Mouse (Mus musculus) lung, embryonic 15.5 days (tissue): Measurements from ENCODE around the gene Ptpn11. TPM values are rescaled to one million over a fixed set of nuclear protein-coding genes. Genes with fewer than 3 reads are reported as not detected.

ENCODE experiments used
- ATAC-seq: fragments of 200-750 bp; cut with Nextera tagmentation; 2 replicates; pipeline ENCODE4 v1.8.0; 2017; ENCODE audit warnings: moderate number of reproducible peaks, borderline replicate concordance; ENCODE audit not compliant: low FRiP score, low TSS enrichment; ENCODE audit errors: extremely low read depth
- H3K27ac ChIP-seq: fragments of 300-500 bp; sonication (generic); 2 replicates; pipeline ENCODE4 v1.5.1; 2015; ENCODE audit warnings: moderate library complexity, mild to moderate bottlenecking, inconsistent platforms
- H3K27me3 ChIP-seq: fragments of 300-500 bp; sonication (generic); 2 replicates; pipeline ENCODE4 v1.6.1; 2015; ENCODE audit warnings: inconsistent platforms
- H3K36me3 ChIP-seq: fragments of 300-500 bp; sonication (generic); 2 replicates; pipeline ENCODE4 v1.6.1; 2015; ENCODE audit warnings: inconsistent platforms
- H3K4me1 ChIP-seq: fragments of 300-500 bp; sonication (generic); 2 replicates; pipeline ENCODE4 v1.6.1; 2015; ENCODE audit warnings: inconsistent platforms
- H3K4me2 ChIP-seq: fragments of 300-500 bp; sonication (generic); 2 replicates; pipeline ENCODE4 v1.6.1; 2015; ENCODE audit warnings: inconsistent platforms, mild to moderate bottlenecking, moderate library complexity
- H3K4me3 ChIP-seq: fragments of 300-500 bp; sonication (generic); 2 replicates; pipeline ENCODE4 v1.5.1; 2015; ENCODE audit warnings: mild to moderate bottlenecking, inconsistent platforms
- H3K9ac ChIP-seq: fragments of 300-500 bp; sonication (generic); 2 replicates; pipeline ENCODE4 v1.6.1; 2015; ENCODE audit warnings: inconsistent platforms
- H3K9me3 ChIP-seq: fragments of 300-500 bp; sonication (generic); 2 replicates; pipeline ENCODE4 v1.6.1; 2016; ENCODE audit warnings: inconsistent platforms
- WGBS: fragments of 180-500 bp; shearing (Covaris S2); methylation state at CpG from one replicate; pipeline ENCODE4 v1.1.7; 2015; 5-methylcytosine and 5-hydroxymethylcytosine counted together
- polyA plus RNA-seq: library from polyadenylated mRNA; unstranded; fragments of >200 nt; fragmentation: Nextera tagmentation; extraction: Ambion mirVana; gene quantifications from 2 replicates; pipeline ENCODE4 v1.2.1, GENCODE M21; 2015

Gene Ptpn11
- polyA plus RNA-seq, 1 experiment from 2014 or later, result 20.8 TPM

DNA sequence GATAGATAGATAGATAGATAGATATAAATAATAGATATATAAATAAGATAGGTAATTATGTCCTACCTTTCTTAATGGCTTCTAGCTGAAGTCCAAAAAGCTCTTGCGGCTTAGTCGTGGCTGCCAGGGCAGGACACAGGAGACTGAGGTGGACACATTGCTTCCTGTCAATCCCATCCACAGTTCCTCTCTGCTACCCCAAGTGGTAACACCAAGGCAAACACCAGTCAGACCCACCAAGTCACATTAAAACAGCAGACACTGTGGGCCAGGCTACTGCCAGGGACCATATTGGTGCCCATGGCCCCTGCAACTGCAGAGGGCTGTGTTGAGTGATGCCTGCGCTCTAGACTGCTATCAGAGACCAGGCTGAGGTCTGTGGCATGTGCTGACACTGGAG lies 69.2 kb downstream of the Ptpn11 start:
- 89% methylated on average over 3 of the region's 3 CpGs for WGBS
- H3K9ac ChIP-seq, result no peak overlapping the region
- no peak for ATAC-seq

DNA sequence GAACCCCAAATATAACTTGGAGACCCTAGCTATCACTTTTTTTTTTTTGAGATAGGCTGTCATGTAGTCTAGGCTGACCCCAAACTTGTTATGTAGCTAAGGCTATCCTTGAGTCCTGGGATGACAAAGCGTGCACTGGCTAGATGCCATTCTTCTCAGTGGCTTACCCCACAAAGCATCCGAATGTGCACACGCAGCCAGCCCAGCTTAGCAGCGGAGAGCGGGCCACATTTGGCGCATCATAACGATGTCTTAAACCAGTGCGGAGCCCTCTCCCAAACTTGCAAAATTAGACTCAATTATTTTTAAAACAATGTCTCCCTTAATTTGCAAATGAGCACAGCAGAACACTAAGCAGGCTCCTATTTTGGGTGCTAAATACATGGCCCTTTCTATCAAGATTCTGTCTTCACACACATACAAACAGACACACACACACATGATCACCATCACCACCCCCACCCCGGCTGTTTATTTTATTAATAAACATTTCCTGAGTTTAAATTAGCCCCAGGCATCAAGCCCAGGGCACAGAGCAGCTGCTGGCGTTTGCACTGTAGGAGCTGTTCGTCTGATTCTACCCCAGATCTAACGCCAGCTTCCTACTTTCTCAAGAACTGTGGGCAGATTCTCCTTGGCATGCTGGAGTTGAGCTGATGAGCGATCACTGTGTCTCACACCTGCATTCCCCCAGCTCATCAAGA lies 71.7 kb downstream of the Ptpn11 start:
- Histone ChIP-seq H3K4me1 (no peaks in the 10 kb centered on the region), H3K9me3 (no peaks in the 10 kb centered on the region), H3K4me3 (no peak overlapping the region), H3K36me3 (no peaks in the 10 kb centered on the region), H3K4me2 (no peak overlapping the region), H3K9ac (no peak overlapping the region), H3K27ac (no peak overlapping the region), H3K27me3 (no peaks in the 10 kb centered on the region)
- ATAC-seq, result no peak
- WGBS, result 65% methylated on average over 13 of the region's 13 CpGs

More for the DNA sequence above, 69.2 kb downstream of the Ptpn11 start:
- Histone ChIP-seq H3K4me1 (no peaks in the 10 kb centered on the region), H3K27me3 (no peaks in the 10 kb centered on the region), H3K27ac (no peak overlapping the region), H3K36me3 (no peaks in the 10 kb centered on the region), H3K9me3 (no peaks in the 10 kb centered on the region), H3K4me3 (no peak overlapping the region), H3K4me2 (no peak overlapping the region)

DNA sequence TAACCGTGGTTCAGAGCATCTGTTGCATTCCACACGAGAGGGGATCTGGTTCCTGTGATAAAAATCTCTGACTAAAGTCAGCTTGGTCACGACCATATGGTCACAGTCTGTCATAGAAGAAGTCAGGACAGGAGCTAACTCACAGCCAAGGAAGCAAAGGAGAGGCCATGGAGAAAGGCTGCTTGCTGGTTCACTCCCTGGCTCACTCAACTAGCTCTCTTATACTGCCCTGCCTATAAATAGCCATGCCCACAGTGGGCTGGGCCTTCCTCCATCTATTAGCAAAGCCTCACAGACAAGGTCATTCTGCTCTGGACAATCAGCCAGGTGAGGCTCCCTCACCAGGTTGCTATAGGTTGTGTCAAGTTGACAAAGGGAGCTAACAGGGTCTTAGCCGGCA lies 72.9 kb downstream of the Ptpn11 start:
- H3K9me3 ChIP-seq, result no peaks in the 10 kb centered on the region
- ATAC-seq, result no peak
- H3K4me1 ChIP-seq, result no peaks in the 10 kb centered on the region
- no peak overlapping the region for H3K27ac ChIP-seq
- no peak overlapping the region for H3K4me2 ChIP-seq
- H3K4me3 ChIP-seq, result no peak overlapping the region
- H3K9ac ChIP-seq, result no peak overlapping the region
- no peaks in the 10 kb centered on the region for H3K36me3 ChIP-seq
- no peaks in the 10 kb centered on the region for H3K27me3 ChIP-seq
- 30% methylated on average over 4 of the region's 4 CpGs for WGBS

DNA sequence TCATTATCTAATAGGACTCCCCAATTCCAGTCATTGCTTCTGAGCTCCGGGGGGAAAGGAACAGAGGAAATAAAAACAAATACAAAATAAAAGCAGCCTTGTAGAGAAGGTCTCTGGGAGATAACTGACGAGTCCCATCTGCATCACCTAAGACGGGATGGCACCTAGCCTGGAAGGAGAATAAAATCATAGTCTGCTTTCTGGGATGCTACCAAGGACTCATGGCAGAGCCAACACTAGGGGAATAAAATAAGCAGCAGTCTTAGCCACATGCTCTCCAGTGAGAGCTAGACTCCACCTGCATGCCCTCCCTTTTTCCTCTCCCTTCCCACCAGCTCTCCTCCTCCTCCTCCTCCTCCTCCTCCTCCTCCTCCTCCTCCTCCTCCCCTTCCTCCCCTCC lies 74.3 kb downstream of the Ptpn11 start:
- 28% methylated on average over 3 of the region's 3 CpGs for WGBS
- H3K27ac ChIP-seq, result no peak overlapping the region
- no peaks in the 10 kb centered on the region for H3K9me3 ChIP-seq
- H3K27me3 ChIP-seq, result no peaks in the 10 kb centered on the region
- no peak overlapping the region for H3K9ac ChIP-seq
- H3K4me2 ChIP-seq, result no peak overlapping the region
- no peaks in the 10 kb centered on the region for H3K4me1 ChIP-seq
- ATAC-seq, result no peak
- H3K4me3 ChIP-seq, result no peak overlapping the region
- no peaks in the 10 kb centered on the region for H3K36me3 ChIP-seq

DNA sequence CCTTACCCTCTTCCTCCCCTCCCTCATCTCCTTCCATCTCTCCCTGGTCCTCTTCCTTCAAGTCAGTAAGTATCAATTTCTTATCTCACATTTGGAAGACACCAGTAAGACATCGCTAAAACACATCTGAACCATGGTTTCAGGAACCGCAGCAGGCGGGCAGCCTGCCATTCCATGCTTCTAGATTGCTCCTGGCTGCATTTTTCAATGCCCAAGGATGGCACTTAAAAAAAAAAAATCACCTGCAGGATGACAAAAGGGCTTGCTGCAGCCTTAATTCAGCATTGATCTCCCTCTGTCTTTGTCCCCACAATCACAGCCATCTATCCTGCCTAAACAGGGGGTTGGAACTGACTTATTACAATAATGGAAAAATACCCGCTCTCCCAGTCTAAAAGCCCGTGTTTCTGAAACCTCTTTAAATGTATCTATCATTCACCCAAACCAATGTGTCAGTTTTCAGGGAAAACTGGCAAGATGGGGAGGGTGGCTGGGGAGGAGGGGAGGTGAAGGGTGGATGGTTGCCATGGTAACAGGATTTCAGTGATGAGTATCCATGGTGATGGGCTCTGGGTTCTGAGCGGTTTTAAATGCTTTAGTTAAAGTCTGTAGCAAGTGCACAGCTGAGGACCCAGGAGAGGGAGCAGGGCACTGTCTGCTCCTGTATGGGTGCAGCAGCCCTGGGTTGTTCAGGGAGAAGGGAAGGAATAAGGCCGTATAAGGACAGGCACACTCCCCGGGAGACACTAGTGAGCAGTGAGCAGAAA lies 75.6 kb downstream of the Ptpn11 start:
- 65% methylated on average over 8 of the region's 8 CpGs for WGBS
- Histone ChIP-seq H3K36me3 (no peaks in the 10 kb centered on the region), H3K4me2 (no peak overlapping the region), H3K27ac (no peak overlapping the region), H3K9ac (no peak overlapping the region), H3K9me3 (no peaks in the 10 kb centered on the region), H3K27me3 (no peaks in the 10 kb centered on the region), H3K4me3 (no peak overlapping the region), H3K4me1 (no peaks in the 10 kb centered on the region)
- no peak for ATAC-seq

DNA sequence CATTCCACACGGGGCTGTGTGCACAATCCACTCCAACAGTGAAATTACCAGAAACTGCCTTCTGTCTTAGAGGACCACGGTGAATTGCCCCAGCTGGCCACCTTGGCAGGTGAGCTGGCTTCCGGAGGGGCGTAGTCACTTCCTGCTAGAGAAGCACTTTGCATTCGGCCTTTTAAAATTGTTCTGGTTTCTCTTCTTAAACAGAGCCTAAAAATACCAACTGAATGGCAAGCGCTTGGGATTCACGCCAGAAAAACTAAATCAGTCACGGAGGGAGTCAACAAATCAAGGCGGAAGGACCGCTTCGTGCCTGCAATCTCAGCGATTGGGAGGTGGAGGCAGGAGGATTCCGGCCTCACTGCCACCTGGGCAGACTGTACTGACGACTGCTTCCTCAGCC lies 77.0 kb downstream of the Ptpn11 start:
- H3K9ac ChIP-seq, result no peak overlapping the region
- no peaks in the 10 kb centered on the region for H3K27me3 ChIP-seq
- 60% methylated on average over 14 of the region's 14 CpGs for WGBS
- H3K36me3 ChIP-seq, result no peaks in the 10 kb centered on the region
- ATAC-seq, result no peak
- no peak overlapping the region for H3K27ac ChIP-seq
- H3K4me2 ChIP-seq, result no peak overlapping the region
- H3K4me1 ChIP-seq, result no peaks in the 10 kb centered on the region
- H3K4me3 ChIP-seq, result no peak overlapping the region
- no peaks in the 10 kb centered on the region for H3K9me3 ChIP-seq

DNA sequence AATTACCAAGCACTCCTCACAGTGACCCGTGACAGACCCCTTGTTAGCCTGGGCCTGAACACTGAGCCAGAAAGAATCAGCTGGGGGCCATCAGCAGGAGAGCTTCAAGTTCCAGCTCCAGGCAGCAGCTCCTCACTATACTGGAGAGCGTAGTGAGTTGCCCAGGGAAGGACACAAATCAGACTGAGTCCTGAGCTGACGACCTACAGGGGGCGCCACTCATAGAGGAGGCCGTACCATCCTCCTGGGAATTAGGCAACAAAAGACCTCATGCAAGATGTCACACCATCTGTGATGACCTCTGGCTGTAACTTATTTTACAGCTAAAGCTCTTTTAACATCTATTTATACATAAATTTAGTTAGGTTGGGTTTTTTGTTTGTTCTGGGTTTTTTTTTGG lies 78.8 kb downstream of the Ptpn11 start:
- Histone ChIP-seq H3K4me2 (no peak overlapping the region), H3K27me3 (no peaks in the 10 kb centered on the region), H3K4me3 (no peak overlapping the region), H3K9me3 (no peaks in the 10 kb centered on the region), H3K36me3 (no peaks in the 10 kb centered on the region), H3K4me1 (no peaks in the 10 kb centered on the region), H3K9ac (no peak overlapping the region), H3K27ac (no peak overlapping the region)
- ATAC-seq, result no peak
- 63% methylated on average over 5 of the region's 5 CpGs for WGBS

DNA sequence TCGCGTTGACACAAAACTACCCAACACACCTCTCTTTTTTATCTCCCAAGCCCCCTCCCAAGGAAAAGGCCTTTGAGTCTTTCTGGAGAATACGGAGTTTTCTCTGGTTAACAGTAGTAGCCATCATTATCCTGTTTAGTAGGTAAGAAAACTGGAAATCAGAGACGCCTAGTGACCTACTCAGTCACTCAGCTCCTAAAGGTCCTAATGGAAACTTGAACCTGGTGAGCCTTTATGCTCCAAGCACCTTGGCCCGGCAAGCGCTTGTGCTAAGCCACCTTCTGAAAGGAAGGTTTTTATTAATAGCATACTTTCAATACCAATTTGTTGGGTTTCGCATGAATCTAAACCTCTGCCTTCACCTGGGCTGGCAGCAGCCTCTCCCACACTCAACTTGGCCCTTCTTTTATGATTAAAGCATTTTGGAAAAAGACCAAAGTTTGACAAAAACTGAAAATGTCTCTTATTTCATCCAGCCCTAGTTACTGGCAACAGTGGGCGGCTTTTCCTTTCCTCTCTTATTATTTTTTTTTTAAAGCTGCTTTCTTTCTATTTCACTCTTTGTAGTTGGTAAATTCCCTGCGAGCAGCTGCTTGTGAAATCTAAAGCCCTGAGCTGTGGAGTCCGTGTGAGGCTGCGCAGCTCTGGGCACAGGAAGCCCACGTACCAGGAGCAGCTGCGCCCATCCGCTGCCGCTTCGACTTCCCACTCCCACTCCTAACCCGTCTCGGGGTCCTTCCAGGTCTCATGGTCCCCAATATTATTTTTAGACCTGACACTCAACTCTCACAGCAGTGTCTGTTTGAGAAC lies 79.9 kb downstream of the Ptpn11 start:
- H3K4me1 ChIP-seq, result no peaks in the 10 kb centered on the region
- no peaks in the 10 kb centered on the region for H3K36me3 ChIP-seq
- H3K9ac ChIP-seq, result no peak overlapping the region
- no peaks in the 10 kb centered on the region for H3K27me3 ChIP-seq
- WGBS, result 85% methylated on average over 18 of the region's 18 CpGs
- no peak overlapping the region for H3K4me3 ChIP-seq
- H3K9me3 ChIP-seq, result no peaks in the 10 kb centered on the region
- no peak overlapping the region for H3K4me2 ChIP-seq
- no peak overlapping the region for H3K27ac ChIP-seq
- ATAC-seq, result no peak

DNA sequence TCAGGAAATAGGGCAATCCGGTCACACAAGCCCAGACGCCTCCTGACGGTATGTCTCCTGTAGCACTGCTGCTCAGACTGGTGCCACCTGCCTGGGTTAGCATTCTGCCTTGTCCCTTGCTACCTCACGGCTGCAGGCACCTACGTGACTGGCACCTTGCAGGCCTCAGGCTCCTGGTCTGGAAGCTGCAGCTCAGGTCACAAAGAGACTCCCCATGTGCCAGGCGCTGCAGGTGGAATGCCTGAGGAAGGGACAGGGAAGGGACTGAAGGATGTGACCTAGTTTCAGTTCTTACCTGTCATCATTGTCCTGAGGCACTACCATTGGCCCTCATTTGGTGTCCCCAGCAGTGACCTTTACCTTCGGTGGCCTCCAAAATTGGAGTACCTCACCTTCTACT lies 82.0 kb downstream of the Ptpn11 start:
- no peak overlapping the region for H3K9ac ChIP-seq
- H3K4me2 ChIP-seq, result no peak overlapping the region
- no peak for ATAC-seq
- WGBS, result 63% methylated on average over 7 of the region's 7 CpGs
- H3K9me3 ChIP-seq, result no peaks in the 10 kb centered on the region
- no peaks in the 10 kb centered on the region for H3K36me3 ChIP-seq
- no peaks in the 10 kb centered on the region for H3K27me3 ChIP-seq
- no peaks in the 10 kb centered on the region for H3K4me1 ChIP-seq
- no peak overlapping the region for H3K4me3 ChIP-seq
- H3K27ac ChIP-seq, result no peak overlapping the region

DNA sequence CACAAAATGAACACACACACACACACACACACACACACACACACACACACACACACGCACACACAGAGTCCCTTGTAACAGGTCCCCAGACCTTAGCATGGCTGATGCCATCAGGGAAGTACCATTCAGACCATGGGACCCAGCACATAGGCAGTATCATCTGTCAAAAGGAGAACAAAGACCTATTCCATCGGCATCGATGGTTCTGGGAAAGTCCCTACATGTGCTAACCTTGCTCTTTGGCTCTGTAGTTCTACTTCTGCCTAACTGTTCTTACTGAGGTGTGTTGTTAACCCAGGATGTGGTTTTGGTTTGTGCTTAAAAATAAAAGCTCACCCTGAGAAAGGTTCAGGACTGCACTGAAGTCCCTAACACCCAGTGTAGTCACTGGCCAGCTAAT lies 84.3 kb downstream of the Ptpn11 start:
- H3K4me3 ChIP-seq, result no peak overlapping the region
- H3K36me3 ChIP-seq, result no peaks in the 10 kb centered on the region
- WGBS, result 74% methylated on average over 3 of the region's 3 CpGs
- ATAC-seq, result no peak
- H3K9me3 ChIP-seq, result no peaks in the 10 kb centered on the region
- no peaks in the 10 kb centered on the region for H3K27me3 ChIP-seq
- no peak overlapping the region for H3K27ac ChIP-seq
- H3K4me2 ChIP-seq, result no peak overlapping the region
- H3K4me1 ChIP-seq, result no peaks in the 10 kb centered on the region
- H3K9ac ChIP-seq, result no peak overlapping the region

DNA sequence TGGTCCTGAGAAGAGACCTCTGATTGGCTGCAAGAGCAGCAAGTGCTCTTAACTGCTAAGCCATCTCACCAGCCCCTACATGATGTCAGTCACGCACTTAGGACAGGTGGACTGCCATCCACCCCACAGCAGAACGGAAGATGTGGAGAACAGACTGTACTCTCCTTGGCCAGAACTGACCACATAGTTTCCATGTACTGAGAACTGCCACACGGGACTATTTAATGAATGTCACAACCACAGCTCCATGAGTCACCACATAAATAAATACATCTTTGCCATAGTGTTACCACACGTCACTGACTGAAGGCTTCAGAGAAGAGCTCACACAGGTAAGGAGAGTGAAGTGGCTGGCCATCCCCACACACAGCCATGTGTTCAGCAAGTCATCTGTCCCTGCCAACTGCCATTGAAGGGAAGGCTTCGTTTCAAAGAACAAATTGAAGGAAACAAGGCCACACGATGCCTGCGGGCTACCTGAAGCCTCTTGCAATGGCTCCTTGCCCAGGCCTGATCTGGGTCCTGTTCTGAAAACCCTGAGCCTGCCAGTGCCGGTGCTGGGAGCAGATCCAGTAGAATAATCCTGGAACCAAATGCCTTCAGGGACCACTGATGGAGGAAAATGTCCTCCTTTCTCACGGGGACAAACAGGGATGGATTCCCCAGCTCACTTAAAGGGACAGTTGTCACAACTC lies 90.2 kb downstream of the Ptpn11 start:
- Histone ChIP-seq H3K27ac (no peak overlapping the region), H3K36me3 (no peaks in the 10 kb centered on the region), H3K9me3 (no peaks in the 10 kb centered on the region), H3K27me3 (no peaks in the 10 kb centered on the region), H3K9ac (no peak overlapping the region), H3K4me2 (no peak overlapping the region), H3K4me1 (no peaks in the 10 kb centered on the region), H3K4me3 (no peak overlapping the region)
- WGBS, result 69% methylated on average over 9 of the region's 9 CpGs
- ATAC-seq, result no peak
